Mouse (Mus musculus) heart, postnatal 14 days (tissue): ENCODE results near the gene Maml3. TPM values are rescaled to one million over a fixed set of nuclear protein-coding genes. Genes with fewer than 3 reads are reported as not detected.
A peak's percentile ranks its signal among the peaks of the same experiment; 100 is the strongest.

Experiments
- DNase-seq, 2 experiments: peaks; one replicate each; pipeline ENCODE4 v3.0.0; 2021 to 2022
- intact Hi-C: fragments of 180-260 bp; cut with DNase I; formaldehyde crosslinking; loops from one replicate; pipeline ENCODE4 v1.15.1; 2025
- total RNA-seq, 2 experiments: library from RNA; stranded (reverse); gene quantifications; 2 replicates each; pipeline ENCODE4 v1.2.3; 2021

The Maml3 gene
- total RNA-seq, 2 experiments from 2014 or later = 3.7 to 5.0 TPM

DNA sequence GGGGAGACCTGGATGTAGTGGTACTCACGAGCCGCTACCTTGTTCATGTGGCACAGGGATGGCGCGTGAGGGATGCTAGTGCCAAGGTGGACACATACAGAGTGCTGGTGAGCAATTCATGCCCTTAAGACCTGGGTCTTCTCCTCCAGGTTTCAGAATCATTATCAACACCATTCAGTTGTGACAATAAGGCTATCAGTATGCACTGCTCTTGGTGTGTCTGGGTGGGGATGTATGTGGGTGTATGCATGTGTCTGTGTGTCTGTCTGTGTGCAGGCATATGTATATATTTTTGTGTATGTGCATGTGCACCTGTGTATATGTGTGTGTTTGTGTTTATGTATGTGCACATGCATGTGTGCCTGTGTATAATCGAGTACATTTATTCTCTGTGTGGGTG lies 291.7 kb downstream of the Maml3 start:
- no peak for DNase-seq
- intact Hi-C loops = no loop called here

DNA sequence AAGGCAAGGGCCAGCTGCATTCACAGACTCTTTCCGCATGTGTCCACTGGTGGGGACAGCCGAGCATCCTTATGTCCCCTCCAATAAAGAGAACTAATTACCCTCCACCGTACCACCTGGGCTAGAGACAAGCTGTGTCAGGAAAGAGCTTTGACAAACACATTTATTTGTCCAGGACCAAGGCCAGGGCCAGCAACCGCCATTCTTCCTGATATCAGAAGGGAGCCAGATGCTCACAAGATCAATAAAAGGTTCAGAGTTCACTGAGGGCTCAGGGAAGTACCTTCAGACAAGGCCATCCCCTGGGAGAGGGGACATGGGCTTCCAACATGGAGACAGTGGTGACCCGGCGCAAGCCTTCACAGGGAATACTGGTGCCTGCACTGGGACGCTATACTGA lies 294.1 kb downstream of the Maml3 start:
- intact Hi-C loops = no loop called here
- no peak for DNase-seq

DNA sequence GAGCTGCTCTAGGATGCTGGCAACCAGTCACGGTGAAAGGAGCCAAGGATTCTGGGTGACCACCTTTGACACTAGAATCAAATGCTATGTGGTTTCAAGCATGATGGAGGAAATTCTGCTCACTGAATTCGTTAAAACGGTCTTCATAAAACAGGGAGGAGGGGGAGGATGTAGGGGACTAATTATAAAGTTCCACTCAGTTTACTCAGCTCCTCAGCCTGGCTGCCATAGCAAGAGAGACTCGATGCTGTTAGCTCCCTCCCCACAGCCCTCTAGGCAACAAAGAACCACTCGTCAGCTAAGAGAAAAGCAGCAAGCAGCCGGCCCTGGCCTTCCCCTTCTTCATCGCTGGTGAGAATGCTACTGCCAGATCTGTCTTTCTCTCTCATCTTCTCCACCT lies 295.1 kb downstream of the Maml3 start:
- intact Hi-C loops = no loop called here
- DNase-seq = no peak

DNA sequence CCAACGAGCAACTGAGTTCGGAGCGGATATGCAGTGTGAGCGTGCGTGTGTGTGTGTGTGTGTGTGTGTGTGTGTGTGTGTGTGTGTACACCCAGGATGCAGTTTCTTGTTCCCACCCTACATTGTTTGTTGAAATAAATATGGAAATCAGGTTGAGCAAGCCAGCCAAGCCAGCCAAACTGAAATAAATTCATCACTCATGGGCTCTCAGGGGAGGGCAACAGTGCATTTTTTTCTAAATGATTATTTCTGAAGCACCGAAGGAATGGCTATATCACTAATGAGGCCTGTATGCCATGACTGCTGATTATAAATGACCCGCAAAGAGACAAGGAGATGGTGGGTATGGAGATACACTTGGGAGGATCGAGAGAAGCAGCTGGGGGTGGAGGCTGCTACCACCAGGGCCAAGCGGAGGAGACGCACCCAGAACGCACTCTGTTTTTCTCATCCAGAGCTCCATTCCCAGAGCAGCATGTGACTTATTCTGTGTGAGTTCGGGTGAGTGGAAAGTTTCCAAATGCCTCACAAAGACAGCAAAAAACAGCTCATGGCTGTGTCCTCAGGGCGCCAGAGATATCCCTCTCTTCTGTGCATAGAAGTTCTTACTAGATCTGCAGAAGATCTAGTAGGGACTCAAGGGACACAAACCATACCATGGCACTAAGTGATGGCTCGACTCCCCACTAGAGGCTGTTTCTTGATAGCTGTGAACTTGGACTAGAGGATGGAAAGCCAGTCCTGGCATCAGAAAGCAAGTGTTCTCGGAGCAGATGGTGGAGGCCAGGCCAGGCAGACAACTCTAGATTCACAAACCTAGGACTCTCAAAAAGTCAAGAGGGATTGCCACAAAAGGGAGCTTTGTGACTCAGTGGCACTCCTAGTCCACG lies 296.6 kb downstream of the Maml3 start:
- DNase-seq = peak in 1 of 2 experiments; percentile 9

DNA sequence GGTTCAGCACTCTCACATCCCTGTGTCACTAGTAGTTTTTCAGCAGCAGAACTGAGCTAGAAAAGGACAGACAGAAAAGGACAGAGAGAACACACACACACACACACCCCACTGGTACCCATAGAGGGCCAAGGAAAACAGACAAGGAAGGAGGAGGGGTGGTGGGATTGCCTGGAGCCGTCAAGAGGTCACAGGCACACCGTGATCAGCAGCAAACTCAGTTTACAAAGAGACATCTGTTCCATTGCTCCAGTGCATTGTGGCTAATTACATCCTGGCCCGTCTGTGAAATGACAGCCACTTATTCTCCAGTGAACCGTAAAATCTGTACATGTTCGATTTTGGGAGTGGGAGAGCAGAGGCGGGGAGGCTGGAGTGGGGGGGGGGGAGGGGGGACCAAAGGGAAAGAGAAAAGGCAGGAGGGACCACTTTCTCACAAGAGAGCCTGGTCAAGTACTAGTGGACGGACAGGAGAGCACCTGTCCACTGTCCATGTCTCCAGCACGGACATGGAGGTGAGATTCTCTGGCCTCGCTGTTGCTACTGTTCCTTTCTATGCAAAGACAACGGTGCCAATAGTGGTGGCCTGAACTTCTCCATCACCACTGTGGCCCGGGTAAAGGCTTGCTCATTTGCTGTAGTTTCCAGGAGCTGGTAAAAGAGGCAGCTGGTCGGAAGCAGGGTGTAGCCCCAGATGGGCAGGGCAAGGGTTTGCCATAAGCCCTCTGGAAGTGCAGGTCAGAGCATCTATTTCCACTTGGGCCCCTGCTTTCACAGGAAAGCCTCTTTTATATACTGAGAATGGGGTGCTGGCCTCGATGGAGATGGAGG lies 299.2 kb downstream of the Maml3 start:
- DNase-seq = no peak
- intact Hi-C loops = no loop called here

More for the DNA sequence above, 296.6 kb downstream of the Maml3 start:
- intact Hi-C loops = no loop called here

DNA sequence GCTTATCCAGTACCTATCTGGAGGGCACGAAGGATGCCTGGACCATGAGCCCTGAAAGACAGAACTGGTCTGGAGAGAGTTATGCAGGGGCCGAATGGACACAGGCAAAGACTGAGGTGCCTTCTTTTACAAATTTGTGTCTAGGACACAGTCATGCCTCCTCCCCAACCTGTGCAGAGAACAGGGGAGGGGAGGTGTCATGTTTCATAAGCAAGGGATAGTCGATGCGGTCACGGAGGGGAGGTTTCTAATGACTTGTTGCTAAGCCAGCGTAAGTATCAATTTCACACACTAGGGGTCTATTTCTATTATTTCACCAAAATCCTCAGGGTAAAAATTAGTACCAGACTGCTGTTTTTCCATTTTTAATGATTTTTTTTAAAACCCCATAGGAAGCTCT lies 301.0 kb downstream of the Maml3 start:
- DNase-seq = no peak
- intact Hi-C loops = no loop called here

DNA sequence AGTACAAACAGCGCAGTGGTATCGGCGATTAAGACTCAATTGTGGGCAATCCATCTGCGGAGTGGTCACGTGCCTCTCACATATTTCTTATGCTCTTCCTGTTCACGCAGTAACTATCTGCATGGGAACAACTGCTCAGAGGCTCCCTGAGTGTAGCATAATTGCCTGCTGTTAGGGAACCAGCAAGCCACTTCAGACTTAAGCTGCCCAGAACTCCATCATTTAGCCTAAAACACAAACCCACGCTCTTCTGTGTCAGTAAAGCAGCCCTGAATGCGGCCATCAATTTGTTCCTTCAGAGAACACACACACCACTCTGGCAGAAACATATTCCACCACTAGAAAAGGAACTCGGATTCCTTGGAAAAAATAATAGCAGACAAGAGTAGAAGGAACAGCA lies 305.2 kb downstream of the Maml3 start:
- DNase-seq = no peak

DNA sequence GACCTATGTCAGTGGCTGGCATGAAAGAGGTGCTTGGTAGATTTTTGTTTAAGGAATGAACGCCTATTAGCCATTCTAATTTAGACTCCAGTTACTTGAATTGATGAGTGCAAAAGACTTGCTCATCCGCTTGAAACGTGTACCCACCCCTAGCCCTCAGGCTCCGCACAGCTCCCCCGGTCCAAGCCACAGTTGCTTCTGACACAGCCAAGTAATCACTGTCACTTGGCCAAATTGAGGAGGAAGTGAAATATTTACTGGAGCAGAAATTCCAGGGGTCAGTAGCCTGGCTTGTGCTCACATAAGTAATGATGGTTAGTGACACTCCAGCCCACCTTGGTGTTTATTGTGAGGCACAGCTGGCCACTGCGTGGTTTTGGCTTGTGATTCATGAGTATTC lies 308.0 kb downstream of the Maml3 start:
- peak in 1 of 2 experiments; percentile 13 for DNase-seq
- intact Hi-C loops = loop anchor here (10.0 kb wide), 1 partner anchor 398 kb away; no protein-coding TSS in a partner anchor

More for the DNA sequence above, 305.2 kb downstream of the Maml3 start:
- intact Hi-C loops = loop anchor here (10.0 kb wide), 1 partner anchor 395 kb away; no protein-coding TSS in a partner anchor

DNA sequence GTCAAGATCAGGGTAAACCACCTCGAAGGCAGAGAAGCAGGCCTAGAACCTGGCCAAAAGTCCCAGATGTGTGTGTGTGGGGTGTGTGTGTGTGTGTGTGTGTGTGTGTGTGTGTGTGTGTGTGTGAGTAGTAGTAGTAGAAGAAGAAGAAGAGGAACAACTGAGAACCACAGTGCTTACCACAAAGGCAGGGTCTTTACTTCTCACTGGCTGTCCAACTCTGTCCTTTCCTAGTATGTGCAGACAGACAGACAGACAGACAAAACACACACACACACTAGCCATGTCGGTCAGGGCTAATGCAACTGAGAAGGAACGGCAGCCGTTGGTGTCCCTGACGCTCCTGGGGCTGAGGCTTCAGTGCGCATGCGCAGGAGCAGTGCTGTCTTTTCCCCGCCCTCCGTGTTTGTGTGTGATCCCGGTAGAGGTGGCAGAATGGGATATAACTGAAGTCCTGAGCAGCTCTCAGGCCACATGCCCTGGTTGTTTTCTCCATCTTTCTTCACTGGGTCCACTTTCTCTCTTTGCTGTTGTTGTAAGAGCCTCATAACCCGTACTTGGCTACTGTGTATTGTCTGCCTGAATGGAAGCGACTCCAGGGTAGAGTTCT lies 308.6 kb downstream of the Maml3 start:
- peak; percentile 54 to 58 for DNase-seq
- intact Hi-C loops = loop anchor here (10.0 kb wide), 1 partner anchor 398 kb away; no protein-coding TSS in a partner anchor

DNA sequence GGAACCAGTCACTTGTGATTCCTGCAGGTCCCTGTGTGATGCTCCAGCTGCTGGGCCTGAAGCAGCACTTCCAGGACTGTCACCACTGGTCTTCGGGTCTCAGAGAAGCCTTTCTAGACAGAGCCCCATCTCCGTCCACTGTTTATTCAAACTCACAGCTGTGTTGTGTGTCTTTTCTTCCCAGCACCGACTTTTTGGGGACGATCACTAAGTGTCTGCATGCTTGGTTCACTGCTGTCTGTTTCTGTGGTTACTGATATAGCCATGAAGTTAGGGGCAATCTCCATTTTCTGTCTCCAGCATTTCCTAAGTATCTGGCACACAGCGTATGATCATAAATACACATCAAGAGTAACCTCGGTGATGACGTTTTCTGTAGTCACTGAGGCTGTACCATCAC lies 313.3 kb downstream of the Maml3 start:
- intact Hi-C loops = loop anchor here (10.0 kb wide), 1 partner anchor 403 kb away; no protein-coding TSS in a partner anchor
- DNase-seq = no peak

DNA sequence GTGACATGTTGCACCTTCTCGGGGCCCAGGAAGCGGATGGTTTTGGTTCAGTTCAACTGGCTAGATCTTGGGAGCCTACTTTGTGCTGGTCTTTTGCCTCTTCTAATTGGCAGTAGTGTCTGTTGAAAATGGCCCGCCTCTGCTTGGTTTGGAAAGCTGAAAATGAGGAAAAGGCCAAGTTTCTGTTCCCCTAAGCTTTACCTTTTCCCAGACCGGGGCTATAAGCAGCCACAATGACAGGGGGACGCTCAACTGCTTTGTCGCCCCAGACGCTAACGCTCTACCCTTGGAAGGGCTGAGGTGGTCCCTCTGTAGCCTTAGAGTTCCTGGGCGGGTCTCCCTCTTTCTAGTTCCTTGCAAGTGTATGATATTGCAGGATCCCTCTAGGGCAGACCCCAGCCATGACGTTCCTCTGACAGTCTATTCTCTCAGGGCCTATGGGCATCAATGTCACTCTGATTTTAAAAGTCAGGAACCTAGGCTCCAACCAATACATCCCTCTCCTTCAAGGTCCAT lies 315.4 kb downstream of the Maml3 start:
- intact Hi-C loops = no loop called here
- no peak for DNase-seq

DNA sequence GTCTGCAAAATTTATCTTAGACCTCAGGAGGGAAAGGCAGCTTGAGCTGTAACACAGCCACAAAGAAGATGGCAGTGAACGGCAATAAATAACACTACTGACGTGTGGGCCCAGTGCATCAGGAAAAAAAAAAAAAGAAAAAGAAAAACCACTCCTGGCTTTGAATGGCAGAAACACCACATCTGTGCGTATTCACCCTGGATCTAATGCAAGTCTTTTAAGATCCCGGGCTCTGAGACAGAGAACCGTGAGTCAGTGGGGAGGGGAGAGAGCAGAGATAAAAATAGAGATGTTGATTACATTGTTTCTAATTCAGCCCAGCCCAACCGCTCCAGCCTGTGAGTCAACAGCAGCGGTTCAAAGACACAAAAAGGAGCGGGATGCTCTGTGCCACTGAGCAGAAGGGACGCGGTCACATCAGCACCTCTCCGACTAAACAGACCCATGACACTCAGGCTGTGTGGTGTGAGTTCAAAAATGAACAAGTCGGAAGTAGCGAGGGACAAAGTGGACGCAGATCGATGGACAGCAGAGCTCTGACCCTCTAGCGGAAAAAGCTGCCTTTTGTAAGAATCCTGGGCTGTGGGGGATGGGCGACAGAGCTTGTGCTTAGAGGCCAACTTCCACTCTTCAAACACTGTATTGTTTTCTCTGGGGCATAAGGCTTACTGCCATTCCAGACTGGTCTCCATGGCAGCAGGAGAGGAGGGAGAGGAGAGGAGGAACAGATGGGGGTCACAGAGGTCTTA lies 316.1 kb downstream of the Maml3 start:
- DNase-seq = peak; percentile 54 to 63
- intact Hi-C loops = no loop called here

DNA sequence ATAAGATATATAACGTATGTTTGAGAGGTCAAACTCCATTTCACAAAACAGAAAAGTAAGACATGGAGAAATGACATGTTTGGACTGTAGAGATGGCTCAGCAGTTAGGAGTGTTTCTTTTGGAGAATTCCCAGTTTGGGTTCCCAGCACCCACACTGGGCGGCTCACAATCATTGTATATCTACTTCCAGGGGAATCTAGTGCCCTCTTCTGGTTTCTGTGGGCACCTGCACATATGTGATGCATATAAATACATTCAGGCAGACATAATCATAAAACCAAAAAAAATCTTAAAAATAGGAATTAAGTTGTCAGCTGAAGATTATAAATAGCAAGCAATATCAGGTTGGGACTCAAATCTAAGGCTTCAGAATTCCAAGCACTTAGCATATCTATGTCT lies 316.9 kb downstream of the Maml3 start:
- intact Hi-C loops = no loop called here
- no peak for DNase-seq

DNA sequence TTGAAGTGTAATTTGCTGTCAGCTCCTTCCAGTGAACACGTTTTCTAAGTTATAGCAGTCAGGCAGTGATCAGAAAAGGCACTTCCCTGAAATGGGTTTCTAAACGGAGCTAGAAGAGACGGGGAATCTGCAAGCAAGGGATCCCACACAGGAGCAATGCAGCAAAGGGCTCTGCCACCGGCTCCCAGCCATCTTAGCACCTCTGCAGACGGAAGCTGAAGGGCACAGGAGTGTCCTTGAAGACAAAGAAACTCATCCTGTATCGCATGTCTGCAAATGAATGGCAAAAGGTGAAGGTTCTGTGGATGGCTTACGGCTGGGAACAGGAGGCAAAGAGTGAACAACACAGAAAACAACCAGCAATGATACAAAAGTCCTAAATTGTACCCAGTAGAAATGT lies 319.1 kb downstream of the Maml3 start:
- intact Hi-C loops = no loop called here
- no peak for DNase-seq

DNA sequence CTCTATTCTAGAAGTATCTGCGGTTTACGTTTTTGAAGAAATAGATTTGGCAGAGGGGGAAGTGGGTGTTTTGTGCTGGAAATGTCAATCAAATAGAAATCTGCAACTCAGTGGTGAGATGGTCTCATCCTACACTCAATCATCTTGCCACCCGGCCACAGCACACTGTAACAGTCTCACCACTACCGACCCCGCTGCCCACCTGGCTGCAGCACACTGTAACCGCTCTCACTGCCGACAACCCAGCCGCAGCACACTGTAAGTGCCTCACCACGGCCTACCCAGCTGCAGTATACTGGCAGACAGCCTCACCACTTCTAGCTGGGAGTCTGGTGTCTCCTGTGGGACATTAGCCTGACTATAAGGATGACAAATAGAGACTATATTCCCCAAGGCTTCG lies 322.7 kb downstream of the Maml3 start:
- intact Hi-C loops = no loop called here
- no peak for DNase-seq

DNA sequence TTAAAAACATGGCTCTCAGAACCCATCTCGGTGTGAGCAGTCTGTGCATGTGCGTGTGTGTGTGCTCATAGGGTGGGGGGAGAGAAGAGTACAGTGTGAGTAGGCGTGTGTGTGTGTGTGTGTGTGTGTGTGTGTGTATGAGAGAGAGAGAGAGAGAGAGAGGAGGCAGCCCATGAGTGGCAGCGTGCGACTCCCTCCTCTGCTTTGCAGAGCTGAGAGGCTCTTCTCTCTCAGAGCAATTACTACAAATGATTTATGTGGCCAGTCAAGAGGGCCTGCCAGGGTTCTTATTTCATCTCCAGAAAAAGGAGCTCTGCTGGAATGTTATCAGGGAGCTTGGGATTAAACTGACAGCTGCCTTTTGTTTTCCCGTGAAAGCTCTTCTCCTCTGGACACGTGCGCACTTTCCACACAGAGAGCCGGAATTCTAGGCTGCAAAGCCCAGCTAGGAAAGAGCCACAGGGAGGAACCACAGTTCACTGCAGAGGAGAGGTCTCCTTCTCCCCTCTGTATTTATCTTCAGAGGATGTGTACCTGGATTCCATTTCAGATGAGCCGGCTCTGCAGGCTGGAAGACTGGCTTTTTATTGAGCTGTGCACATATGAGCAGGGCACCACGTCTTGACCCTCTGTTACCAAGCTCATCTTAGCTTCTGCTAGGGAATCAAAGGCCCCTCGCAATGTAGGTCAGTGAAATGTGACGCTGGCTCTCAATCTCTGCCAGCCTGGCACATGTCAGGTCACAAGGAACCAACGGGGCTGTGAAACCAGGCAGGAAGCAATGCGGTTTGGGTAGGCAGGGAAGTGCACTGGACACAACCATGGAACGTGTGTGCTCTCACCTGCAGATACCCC lies 325.9 kb downstream of the Maml3 start:
- intact Hi-C loops = no loop called here
- peak in 1 of 2 experiments; percentile 29 for DNase-seq

DNA sequence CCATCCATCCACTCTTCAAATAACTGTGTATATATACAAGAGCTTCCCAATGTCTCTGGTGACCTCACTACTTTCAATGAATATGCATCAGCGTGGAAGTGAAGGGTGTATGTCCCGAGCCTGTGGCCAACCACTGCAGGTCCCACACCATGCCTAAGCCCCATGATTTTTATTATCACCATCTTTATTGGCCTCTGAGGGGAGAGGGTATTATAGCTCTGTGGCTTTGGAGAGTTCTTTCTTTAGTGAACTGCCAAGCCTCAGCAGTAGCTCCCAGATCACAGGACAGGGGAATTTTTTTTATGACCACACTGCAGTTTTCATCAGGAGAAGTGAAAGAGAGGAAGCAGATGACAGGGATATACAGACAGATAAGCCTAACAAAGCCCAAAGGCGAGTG lies 326.7 kb downstream of the Maml3 start:
- no peak for DNase-seq
- intact Hi-C loops = no loop called here

DNA sequence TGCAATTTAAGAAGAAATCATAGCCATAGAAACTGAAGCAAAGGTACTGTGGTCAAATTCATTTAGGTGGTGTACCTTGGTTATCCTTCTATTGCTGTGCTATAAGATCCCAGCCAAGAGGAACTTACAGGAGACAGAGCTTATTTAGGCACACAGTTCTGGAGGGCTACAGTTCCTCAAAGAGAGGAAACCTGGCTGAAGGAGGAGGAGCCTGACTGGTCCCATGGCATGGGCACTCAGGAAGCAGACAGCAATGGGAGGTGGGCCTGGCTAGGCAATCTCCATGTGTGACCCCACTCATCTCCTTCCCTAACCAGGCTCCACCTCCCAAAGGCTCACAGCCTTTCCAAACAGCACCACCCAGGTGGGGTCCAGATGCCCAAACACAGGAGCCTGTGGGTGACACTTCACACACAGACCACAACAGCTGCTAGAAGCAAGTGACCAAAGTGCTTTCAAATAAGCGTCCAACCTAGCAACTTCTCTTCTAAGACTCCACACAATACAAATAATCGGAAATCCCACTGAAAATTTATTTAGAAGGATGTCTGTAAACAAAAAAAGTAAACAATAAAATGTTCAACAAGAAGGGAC lies 328.8 kb downstream of the Maml3 start:
- intact Hi-C loops = no loop called here
- no peak for DNase-seq

DNA sequence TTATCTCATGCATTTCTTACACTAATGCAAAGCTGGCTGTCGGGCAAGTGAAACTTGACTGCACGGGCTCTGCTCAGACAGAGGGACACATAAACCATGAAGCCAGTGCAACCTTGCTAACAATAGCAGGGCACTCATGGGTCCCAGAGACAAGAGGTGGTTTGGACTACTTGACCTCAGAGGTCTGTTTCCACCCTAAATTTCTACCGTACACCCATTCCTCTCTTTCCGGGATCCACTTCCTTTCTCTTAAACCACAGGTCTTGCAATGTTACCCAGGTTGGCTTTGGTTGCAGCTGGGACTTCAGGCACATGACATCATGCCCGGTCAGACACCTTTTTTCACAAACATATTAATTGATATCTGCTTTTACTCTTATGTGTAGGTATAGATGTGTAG lies 331.3 kb downstream of the Maml3 start:
- intact Hi-C loops = no loop called here
- no peak for DNase-seq
